Mouse (Mus musculus): ENCODE data around the gene 1700017B05Rik. TPM values are rescaled to one million over a fixed set of nuclear protein-coding genes. Genes with fewer than 3 reads are reported as not detected.

1700017B05Rik gene
- total RNA-seq, 2 experiments from 2014 or later, result 33.3 to 83.6 TPM

DNA sequence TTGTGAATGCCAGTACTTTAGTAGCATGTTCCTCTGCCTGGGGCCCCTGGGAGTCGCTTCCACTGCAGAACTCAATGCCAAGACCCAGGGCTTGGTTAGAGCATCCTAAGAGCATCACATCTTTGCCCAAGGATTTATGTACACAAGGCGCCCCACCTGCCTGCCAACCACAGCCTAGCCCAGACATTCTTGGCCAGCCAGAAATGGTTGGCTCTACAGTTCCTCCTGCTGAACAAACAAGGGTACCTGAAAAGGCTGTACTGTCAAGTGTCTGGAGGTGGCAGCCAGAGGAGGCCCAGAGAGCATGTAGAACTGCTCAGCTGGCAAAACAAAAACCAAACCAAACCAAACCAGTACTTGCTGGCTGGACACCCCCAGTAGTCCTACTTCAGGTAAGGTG, 11.3 kb downstream of the 1700017B05Rik start:
- no peak for ATAC-seq (replicated peaks; ENCODE audit: low FRiP score, low TSS enrichment, poor library complexity, severe bottlenecking)

DNA sequence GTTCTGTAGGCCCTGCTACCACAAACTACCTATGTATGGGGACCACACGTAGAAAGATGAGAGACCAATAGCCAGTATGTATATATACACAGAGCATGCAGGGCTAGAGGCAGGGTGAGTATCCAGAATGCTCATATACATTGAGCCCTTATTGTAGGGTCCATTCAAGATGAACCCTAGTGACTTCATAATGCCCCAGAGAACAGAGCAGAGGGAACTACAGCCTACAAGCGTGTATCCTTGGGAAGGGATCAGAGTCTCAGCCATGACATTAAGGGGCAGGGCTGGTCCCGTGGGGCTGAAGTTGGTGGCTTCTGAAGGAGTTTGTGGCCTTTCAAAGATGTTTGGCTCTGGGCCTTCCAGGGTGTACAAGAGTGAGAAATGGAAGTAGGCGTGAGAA, 12.4 kb downstream of the 1700017B05Rik start:
- no peak for ATAC-seq (replicated peaks; ENCODE audit: low FRiP score, low TSS enrichment, poor library complexity, severe bottlenecking)

DNA sequence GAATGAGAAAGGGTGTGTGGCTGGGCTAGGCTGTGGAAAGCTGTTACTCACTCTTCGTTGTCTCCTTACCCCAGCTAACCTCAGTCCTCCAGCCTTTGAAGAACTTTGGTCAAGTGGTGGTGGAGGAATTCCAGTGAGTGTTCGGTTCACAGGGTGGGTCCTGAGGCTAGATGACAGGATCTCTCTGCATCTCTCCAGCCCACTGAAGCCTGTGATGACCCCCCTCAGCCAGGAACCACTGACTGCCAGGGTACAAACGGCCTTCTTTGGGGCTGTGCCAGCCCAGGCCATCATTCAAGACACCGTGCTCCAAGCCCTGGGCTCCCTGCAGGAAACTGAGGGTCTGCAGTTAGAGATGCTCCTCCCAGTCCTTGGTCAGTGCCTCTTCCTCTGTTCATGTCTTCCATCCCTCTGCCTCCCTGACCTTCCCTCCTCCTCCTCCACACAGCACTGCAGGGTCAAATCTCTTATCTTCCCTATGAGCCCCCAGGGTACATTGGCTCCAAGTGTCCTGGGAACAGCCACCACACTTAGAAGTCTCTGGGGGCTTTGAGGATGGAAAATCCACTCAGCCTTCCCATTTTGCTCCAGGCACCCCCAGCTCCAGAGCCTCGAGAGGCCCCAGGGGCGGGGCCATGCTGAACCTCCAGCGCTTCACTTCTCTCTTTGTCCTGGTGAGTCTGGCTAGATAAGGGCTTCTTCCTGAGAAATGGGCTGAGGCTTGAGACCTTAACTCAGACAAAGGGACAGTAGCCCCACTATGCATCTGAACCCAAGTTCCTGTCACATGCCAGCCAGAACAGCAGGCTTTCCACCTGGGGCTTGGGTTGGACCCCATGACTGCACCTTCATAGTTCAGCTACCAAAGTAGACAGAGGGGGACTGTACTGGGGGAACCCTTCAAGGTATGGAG, 14.1 kb downstream of the 1700017B05Rik start:
- ATAC-seq (replicated peaks; ENCODE audit: low FRiP score, low TSS enrichment, poor library complexity, severe bottlenecking), result no peak

DNA sequence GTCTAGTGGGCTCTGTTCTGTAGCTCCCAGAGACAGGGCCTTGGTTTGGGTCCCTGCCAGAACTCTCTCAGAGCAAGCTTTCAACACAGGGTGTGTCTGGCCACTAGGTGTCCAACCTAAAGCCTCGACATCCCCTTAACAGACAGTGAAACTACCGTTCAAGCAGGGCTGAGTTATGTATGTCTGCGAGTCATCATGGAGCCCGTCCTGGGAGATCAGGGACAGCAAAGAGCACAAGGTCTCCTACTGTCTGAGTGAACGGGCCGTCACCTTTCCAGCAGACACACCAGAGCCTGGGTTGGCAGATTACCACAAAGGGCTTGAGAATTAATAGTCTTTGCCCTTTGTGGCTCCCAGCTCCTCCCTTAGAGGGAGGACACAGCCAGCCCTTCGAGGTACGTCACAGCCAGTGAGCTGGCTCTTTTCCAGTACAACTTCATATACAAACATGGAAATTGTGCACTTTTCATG, 15.2 kb downstream of the 1700017B05Rik start:
- ATAC-seq (replicated peaks; ENCODE audit: low FRiP score, low TSS enrichment, poor library complexity, severe bottlenecking), result peak; percentile 68

DNA sequence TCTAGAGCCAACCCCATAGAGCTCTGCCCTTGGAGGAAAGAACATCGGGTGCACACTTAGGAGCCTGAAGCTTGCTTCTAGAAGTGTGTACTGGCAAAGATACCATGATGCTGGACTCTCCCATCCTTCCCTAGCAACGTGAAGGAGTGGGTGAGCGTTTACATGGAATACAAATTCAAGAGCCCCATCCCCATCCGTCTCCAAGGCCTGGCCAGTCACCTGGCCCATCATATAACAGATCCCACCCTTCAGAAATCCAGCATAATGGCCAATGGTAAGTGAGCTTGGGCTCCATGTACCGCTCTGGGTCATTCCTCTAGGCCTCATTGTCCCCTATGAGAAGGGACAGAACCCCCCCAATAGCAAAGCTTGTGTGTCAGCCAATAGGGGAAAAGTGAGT, 15.9 kb downstream of the 1700017B05Rik start:
- ATAC-seq (replicated peaks; ENCODE audit: low FRiP score, low TSS enrichment, poor library complexity, severe bottlenecking), result no peak

DNA sequence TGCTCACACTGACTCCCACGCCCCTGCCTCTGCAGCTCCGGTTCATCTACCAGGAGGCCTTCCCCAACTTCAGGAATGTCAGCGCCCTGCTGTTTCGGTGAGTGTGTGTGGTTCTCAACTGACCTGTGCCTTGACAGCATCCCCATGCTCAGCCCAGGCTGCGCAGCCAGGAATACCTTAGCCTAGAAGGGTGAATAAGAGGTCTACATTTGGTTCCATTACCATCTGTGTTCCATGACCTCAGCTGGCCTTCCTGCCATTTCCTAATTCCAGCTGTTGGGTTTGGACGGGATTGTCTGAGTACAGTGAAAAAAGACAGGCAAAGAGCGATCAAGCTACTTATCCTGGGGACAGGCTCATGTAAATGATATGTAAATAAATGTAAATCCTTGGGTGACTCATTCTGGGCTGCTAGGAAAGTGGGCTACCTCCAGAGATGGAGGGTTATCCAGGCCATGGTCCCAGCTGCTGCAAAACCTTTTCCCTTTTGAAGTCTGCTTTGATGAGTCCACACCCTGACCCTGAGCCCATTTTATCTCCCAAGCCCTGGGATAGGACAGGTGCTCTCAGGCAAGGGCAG, 18.2 kb downstream of the 1700017B05Rik start:
- no peak for ATAC-seq (replicated peaks; ENCODE audit: low FRiP score, low TSS enrichment, poor library complexity, severe bottlenecking)

DNA sequence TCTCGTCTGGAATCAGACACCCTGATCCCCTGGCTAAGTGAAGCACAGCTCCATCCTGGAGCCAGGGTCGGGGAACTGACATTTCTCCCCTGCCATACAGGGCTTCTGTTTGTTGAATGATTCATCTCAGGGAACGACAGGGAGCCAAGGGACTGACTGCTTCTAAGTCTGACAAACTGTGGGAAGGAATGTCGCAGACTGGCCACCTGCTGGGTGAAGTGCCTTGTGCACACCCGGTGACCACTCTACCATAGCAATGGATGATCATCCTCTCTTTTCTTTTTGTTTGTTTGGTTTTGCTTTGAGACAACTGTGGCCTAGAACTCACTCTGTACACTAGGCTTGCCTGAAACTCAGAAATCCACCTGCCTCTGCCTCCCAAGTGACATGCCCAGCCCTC, 19.5 kb downstream of the 1700017B05Rik start:
- ATAC-seq (replicated peaks; ENCODE audit: low FRiP score, low TSS enrichment, poor library complexity, severe bottlenecking), result no peak

DNA sequence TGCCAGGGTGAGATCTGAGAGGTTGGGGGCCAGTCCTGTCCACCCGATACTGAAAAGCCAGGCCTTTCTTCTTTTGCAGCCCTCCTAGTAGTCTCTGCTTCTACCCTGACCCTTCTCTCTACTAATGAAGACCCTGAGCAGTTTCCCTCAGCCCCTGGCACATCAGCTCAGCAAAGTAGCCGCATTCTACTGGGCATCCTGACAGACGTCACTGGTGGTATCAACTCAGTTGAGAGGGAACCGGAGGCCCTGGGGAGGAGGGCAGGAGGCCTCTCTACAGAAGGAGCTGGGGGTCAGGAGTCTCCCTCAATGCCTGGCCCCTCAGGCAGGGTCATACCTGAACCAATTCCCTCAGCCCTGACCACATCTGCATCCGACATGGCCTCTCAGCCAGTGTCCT, 21.3 kb downstream of the 1700017B05Rik start:
- no peak for ATAC-seq (replicated peaks; ENCODE audit: low FRiP score, low TSS enrichment, poor library complexity, severe bottlenecking)

DNA sequence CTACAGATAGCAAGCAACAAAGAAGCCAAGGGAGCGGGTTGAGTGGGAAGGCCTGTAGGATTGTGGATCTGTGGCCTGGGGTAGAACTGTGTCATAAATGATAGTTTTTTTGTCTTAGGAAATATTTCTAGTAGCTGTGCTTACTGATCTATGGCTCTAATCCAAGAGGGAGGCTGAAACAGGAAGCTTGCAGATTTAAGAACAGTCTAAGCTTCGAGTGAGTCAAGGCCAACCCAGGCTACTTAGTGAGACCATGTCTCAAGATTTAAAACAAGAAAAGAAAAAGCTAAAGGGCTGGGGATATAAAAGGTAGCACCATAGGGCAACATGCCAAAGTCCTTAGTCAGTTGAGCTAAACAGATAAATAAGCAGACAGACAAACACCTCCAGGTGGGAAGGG, 24.2 kb downstream of the 1700017B05Rik start:
- no peak for ATAC-seq (replicated peaks; ENCODE audit: low FRiP score, low TSS enrichment, poor library complexity, severe bottlenecking)

DNA sequence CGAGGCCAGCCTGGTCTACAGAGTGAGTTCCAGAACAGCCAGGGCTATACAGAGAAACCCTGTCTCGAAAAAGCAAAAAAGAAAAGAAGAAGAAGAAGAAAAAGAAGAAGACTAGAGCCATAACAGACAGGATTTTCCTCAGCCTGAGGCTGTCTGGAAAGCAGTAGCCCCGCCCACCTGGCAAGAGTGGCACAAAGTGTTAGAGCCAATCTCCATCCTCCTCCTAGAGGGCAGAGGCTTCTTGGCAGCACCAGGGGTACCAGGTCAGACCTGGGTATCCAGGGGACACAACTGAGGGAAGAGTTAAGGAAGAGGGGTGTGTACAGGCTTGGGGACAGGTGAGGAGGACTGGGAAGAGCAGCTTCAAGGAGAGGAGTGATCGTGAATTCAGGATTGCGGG, 24.7 kb downstream of the 1700017B05Rik start:
- ATAC-seq (replicated peaks; ENCODE audit: low FRiP score, low TSS enrichment, poor library complexity, severe bottlenecking), result no peak

DNA sequence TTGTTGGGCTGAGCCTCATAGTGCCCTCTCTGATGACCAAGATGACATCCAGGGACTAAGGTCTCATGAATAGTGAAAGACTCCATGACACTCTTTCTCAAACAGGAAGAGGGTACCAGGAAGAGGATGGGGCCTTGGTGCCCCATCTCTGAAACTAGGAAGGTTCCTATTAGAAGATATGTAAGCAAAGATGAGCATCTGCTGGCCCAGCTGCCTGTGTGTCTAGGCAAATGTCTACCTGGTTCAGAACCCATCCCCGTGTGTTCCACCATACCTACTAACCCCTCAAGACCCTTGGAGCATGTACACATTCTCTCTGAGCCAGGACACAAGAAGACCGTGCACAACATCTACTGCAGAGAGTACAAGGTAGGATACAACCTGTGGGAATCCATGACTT, 26.2 kb downstream of the 1700017B05Rik start, which contains the start of gene Trcg1:
Gene Trcg1, plus strand, starts transcription at position 301 of the 400 bp plus-strand sequence.
- no peak for ATAC-seq (replicated peaks; ENCODE audit: low FRiP score, low TSS enrichment, poor library complexity, severe bottlenecking)

DNA sequence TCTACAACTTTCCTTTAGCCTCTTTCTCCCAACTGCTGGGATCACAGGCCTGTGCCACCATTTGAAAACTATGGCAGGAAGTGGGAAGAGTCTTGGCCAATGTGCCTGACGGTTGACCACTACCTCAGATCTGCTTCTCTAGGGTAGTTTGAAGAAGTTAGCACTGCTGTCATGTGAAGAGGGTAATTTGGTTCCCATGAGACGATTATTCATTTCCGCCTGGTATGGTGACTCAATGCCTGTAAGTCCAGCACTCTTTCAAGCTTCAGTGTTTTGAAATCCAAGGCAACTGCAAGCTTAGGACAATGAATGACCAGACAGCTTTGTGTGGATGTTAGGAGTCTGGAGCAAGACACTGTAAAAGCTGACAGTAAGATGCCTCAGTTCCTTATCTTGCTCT, 28.6 kb downstream of the 1700017B05Rik start:
- no peak for ATAC-seq (replicated peaks; ENCODE audit: low FRiP score, low TSS enrichment, poor library complexity, severe bottlenecking)

DNA sequence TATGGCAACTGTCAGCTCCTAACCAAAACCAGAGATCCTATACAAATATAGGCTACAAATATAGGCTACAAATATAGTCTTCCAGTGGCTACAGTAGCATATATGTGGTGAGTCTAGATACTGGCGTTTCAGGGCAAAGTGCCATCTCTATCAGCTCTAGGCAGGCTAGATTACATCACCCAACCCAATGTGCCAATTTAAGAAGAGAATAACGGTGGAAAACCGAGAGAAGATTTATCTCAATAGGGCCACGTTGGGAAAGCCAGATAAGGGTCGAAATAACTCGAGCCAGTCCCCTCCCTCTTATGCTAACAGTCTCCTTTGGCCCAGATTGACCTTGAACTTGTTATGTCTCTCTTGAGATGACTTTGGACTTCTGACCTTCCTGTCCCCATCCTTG, 29.3 kb downstream of the 1700017B05Rik start:
- peak; percentile 78 for ATAC-seq (replicated peaks; ENCODE audit: low FRiP score, low TSS enrichment, poor library complexity, severe bottlenecking)

DNA sequence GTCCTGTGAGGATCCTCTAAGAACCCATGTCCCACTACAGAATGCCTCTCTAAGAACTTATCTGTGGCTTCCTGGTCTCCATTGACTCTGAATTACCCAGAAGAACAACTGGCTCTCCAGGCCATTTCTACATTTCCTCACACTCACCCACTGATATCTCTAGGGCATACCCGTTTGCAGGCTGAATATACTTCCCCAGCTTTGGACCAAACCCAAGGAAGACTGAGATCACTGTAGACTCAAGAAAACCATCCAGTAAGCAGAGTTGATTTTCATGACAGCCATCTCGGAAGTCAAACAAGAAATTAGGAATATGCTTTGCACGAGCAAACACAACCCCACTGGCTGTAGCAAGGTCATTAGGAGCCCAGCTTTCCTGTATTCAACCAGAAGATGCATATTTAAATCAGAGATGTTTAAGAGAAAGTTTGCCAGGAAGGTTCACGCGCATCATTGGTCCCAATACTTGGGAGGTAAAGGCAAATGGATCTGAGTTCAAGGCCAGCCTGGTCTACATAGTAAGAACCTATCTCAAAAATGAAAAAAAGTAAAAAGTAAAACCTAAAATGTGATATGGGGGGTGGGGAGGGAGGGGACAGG, 30.0 kb downstream of the 1700017B05Rik start:
- ATAC-seq (replicated peaks; ENCODE audit: low FRiP score, low TSS enrichment, poor library complexity, severe bottlenecking), result no peak

DNA sequence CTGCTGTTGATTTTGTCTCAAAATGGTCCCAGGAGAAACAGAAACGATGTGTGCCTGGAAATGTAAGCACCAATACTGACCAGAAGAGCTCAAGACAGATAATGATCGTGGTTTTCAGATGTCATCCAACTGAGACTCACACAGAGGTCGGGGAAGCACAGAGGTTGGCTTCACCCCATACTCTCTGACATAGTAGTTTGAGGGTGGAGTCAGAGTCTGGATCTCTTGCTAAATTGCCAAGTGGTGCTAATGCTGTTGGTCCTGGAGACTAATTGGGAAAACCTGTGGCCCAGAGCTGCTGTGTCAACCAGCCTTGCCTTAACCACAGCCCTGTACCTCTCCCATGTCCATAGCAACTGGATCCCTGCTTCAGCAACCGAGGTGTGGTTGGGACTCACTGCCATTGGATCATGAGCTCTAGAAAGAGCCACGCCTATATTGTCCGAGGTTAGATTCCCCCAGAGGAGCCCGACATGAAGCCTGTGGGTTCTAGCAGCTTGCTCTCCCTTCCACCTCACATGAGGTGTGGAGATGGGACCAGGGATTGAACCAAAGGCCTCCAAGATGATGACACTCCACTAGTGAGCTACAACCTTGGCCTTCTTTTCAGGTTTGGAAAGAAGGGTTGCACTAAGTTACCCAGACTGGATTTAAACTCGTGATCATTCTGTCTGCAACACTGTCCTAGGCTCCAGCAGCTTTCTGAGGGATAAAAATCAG, 30.7 kb downstream of the 1700017B05Rik start:
- no peak for ATAC-seq (replicated peaks; ENCODE audit: low FRiP score, low TSS enrichment, poor library complexity, severe bottlenecking)

DNA sequence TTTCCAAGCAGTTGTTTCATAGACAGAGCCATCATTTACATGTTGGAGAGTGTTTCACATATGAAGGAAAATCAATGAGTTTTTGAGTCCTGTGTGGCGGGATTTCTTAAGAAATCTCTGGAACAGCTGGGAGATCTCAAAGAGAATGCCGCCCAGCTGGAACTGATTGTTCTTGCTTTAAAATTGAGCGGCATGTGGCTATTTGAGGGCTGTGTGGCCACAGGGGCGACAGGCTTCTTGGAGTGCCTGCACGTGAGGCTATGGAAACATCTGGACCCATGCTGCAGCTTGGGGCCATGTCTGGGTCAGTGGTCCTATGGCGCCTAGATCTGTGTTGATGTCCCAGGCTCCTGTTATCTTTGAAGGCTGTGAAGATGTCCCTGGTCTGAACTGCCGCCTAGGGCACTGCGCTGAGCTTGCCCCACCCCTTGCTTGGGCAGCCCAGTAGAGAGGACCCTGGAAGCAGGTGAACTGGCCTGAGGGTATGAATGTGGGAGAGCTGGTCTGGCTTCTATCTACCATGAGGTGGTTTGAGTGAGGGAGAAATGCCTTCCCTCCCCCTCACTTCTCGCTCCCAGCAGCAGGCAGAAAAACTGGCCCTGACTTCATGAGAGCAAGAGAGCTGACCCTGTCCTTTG, 32.1 kb downstream of the 1700017B05Rik start:
- ATAC-seq (replicated peaks; ENCODE audit: low FRiP score, low TSS enrichment, poor library complexity, severe bottlenecking), result no peak

DNA sequence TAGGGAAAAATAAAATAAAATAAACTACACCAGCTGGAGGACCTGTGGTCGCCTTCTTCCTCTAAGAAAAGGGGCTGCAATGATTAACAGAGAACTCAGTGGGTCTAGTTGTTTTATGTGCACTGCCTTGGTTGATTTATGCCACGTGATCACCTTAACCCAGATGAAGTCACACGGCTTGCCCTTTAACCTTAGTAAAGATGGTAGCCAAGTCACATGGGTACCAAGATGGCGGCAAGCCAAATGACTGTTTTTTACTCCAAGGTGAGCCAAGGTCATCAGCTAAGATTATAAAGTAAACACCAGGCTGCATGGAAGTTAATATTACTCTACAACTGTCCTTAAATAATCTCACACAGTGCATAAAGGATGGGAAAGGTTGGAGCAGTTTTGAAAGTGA, 32.7 kb downstream of the 1700017B05Rik start:
- no peak for ATAC-seq (replicated peaks; ENCODE audit: low FRiP score, low TSS enrichment, poor library complexity, severe bottlenecking)

DNA sequence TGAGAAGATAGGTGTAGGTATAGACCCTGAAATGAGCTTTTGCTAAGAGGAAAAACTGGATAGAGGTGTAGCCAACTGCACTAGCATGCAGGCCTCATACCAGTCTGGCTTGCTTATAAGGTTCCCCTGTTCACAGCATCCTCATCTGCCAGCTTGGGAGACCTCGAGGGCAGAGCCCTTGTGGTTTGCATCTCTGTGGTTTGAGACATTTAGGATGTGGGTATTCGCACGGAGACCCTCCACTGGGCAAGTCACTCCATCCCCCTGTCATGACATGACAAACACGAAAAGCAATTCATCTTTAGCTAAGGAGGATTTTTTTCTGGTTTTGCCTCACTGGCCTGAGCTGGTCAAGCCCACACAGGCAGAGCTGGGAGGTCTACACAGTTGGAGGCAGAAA, 34.2 kb downstream of the 1700017B05Rik start:
- no peak for ATAC-seq (replicated peaks; ENCODE audit: low FRiP score, low TSS enrichment, poor library complexity, severe bottlenecking)

DNA sequence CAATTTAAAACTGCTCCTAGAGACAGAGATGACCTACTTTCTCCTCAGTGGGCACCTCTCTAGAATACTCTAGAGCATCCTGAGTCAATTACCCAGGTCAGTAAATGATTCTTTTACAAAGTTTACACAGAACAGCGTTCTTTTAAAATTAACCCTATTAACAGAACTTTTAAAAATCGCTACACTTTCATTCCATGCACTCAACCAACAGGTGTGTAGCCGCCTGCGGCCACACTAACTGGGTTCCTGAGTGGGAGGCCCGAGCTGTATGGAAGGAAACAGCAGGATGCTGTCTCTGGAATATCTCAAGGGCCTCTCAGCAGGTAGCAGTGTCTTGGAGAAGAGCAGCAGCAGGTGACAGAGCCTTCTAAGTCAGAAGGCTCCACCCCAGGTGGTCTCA, 35.2 kb downstream of the 1700017B05Rik start:
- no peak for ATAC-seq (replicated peaks; ENCODE audit: low FRiP score, low TSS enrichment, poor library complexity, severe bottlenecking)
